Mouse (Mus musculus): Measurements from ENCODE around the gene Abi3bp.

DNA sequence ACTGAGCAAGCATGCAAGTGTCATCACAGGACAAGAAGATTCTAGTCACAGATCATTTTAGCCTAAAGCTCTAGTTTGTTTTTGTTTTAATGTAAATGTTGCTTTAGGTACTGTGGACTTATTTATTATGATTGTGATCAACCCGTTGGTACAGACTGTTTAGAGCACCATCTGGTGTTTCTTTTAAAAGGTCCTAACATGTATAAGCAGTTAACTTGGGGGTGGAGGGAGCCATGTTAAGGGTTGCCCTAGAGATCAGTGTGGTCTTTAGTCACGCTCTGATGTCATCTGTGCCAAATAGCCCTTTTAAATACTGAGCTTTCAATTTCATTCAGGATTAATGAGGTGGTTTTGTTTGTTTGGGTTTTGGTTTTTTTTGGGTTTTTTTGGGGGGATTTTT is 218.8 kb downstream of the Abi3bp start:
- TF ChIP-seq CTCF (IDR thresholded peaks at IDR 0.05; ENCODE audit: low read depth, low read length) (no peak), POLR2A (IDR thresholded peaks at IDR 0.05; ENCODE audit: borderline replicate concordance, low read depth, low read length) (no peak)

Measured in bone marrow macrophage, adult 2 months (primary cell).